Mouse (Mus musculus) limb, embryonic 14.5 days (tissue): Measurements from ENCODE around the gene Apmap. TPM values are rescaled to one million over a fixed set of nuclear protein-coding genes. Genes with fewer than 3 reads are reported as not detected.

ENCODE experiments used
- ATAC-seq: fragments of 200-750 bp; cut with Nextera tagmentation; 2 replicates; pipeline ENCODE4 v1.8.0; 2017; ENCODE audit warnings: low read depth, moderate number of reproducible peaks, moderate TSS enrichment; ENCODE audit not compliant: low FRiP score
- DNase-seq: peaks from one replicate; pipeline ENCODE4 v3.0.0-alpha.2; 2015; ENCODE audit warnings: low spot score
- H3K27ac ChIP-seq: fragments of 300-500 bp; sonication (generic); replicated peaks from 2 replicates; pipeline ENCODE4 v1.5.1; 2014; ENCODE audit warnings: low read depth, mild to moderate bottlenecking, low read length, moderate library complexity, mixed read lengths
- H3K27me3 ChIP-seq: fragments of 300-500 bp; sonication (generic); 2 replicates; pipeline ENCODE4 v1.6.1; 2014; ENCODE audit warnings: low read length, mixed read lengths; ENCODE audit not compliant: control insufficient read depth, insufficient read depth
- H3K36me3 ChIP-seq: fragments of 300-500 bp; sonication (generic); 2 replicates; pipeline ENCODE4 v1.6.1; 2014; ENCODE audit warnings: mild to moderate bottlenecking, low read length, moderate library complexity, mixed read lengths; ENCODE audit not compliant: control insufficient read depth, insufficient read depth
- H3K4me1 ChIP-seq: fragments of 300-500 bp; sonication (generic); 2 replicates; pipeline ENCODE4 v1.6.1; 2014; ENCODE audit warnings: antibody characterized with exemption, low read length, mixed read lengths; ENCODE audit not compliant: control insufficient read depth, insufficient read depth
- H3K4me2 ChIP-seq: fragments of 300-500 bp; sonication (generic); replicated peaks from 2 replicates; pipeline ENCODE4 v1.6.1; 2014; ENCODE audit warnings: low read depth, mild to moderate bottlenecking, low read length, moderate library complexity; ENCODE audit not compliant: severe bottlenecking
- H3K4me3 ChIP-seq: fragments of 300-500 bp; sonication (generic); replicated peaks from 2 replicates; pipeline ENCODE4 v1.5.1; 2014; ENCODE audit warnings: low read length
- H3K9ac ChIP-seq: fragments of 300-500 bp; sonication (generic); 2 replicates; pipeline ENCODE4 v1.6.1; 2014; ENCODE audit warnings: mild to moderate bottlenecking, low read depth, low read length, moderate library complexity; ENCODE audit not compliant: severe bottlenecking
- H3K9me3 ChIP-seq: fragments of 300-500 bp; sonication (generic); 2 replicates; pipeline ENCODE4 v1.6.1; 2016; ENCODE audit warnings: low read length; ENCODE audit not compliant: control insufficient read depth
- POLR2A ChIP-seq: fragments of 200-500 bp; IDR thresholded peaks from 2 replicates; pipeline ENCODE4 v1.8.0; 2012; ENCODE audit warnings: inconsistent platforms, mild to moderate bottlenecking, moderate library complexity, borderline replicate concordance; ENCODE audit not compliant: insufficient read depth, insufficient read length; ENCODE audit errors: extremely low read depth
- WGBS: fragments of 180-500 bp; shearing (Covaris S2); extraction: QIAGEN DNeasy Blood & Tissue Kit; methylation state at CpG from one replicate; pipeline ENCODE4 v1.1.7; 2014; 5-methylcytosine and 5-hydroxymethylcytosine counted together
- polyA plus RNA-seq, 2 experiments: library from polyadenylated mRNA; depleted of rRNA in 1 of 2; stranded (reverse) in 1 of 2; unstranded in 1 of 2; fragments of >200 nt; fragmentation: Nextera tagmentation in 1 of 2; extraction: Ambion mirVana in 1 of 2; gene quantifications; 2 replicates each; pipeline versions ENCODE4 v1.2.1 to v1.2.3; 2012 to 2014

The Apmap gene
- polyA plus RNA-seq, 2 experiments = 30.9 to 39.5 TPM

DNA sequence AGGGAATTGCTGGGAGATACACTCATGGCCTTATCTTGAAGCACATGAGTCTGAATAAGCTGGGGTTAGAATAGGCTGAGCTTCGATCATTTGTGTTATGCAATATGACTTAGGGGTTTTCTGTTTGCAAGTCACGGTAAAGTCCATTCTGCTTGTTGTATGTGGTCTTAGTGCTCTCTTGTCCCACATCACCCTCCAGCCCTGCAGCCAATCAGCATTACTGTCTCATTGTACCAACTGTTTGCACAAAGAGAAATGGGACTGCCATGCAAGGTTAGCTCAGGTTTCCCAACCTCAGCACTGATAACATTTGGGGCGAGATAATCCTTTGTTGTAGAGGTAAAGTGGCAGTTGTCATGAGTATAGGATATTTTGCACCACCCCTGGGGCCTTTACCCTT lies 1.7 kb upstream of the Apmap start:
- no peaks in the 10 kb centered on the region for H3K36me3 ChIP-seq
- TF ChIP-seq POLR2A = no peak
- no peak for DNase-seq
- 74% methylated on average over 3 of the region's 3 CpGs for WGBS
- no peak for ATAC-seq
- H3K27me3 ChIP-seq = no peaks in the 10 kb centered on the region
- H3K4me3 ChIP-seq = no peak overlapping the region
- H3K9ac ChIP-seq = no peak overlapping the region
- H3K27ac ChIP-seq = no peak overlapping the region
- peaks cover 6% of the 10 kb centered on the region; the same call in 1 of the 2 replicates for H3K4me1 ChIP-seq
- H3K4me2 ChIP-seq = no peak overlapping the region
- no peaks in the 10 kb centered on the region for H3K9me3 ChIP-seq

DNA sequence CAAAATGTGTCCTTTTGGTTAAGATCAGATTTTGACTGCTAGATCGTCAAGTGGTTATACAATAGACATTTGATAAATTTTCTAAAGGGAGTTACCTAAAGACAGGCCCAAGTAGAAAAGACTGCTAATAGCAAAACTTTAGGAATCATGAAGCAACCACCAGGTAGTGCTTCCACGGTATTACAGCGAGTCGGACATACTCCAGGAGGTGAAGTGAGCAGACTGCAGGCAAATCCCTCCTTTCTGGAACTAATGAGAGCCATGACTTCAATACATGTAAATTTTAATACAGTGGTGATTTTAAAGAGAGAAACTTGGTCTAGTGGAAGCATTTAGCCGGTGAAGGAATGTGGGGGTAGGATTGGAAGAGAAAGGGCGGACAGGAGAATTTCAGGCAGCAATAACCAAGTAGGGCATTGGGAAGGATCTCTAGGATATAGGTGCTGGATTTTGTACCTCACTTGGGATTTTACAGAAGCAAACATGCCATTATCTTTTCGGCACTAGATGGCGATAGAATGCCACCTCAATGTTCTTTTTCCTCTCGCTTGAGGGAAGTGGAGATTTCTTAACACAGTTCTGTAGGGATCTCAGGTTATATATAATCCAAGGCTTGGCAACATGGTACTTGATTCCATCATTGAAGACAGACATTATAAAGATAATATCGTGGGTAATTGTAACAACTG lies 649 bp upstream of the Apmap start:
- peak; percentile 88 for DNase-seq
- peak overlapping the region; percentile 58 for H3K4me2 ChIP-seq
- H3K4me1 ChIP-seq = peaks cover 6% of the 10 kb centered on the region; the same call in 1 of the 2 replicates
- no peaks in the 10 kb centered on the region; the same call in 1 of the 2 replicates for H3K36me3 ChIP-seq
- no peaks in the 10 kb centered on the region for H3K27me3 ChIP-seq
- H3K9ac ChIP-seq = peak overlapping the region; percentile 78
- H3K4me3 ChIP-seq = peak overlapping the region; percentile 79
- TF ChIP-seq POLR2A = no peak
- 2% methylated on average over 10 of the region's 10 CpGs for WGBS
- peak overlapping the region; percentile 62; the same call in 1 of the 2 replicates for H3K27ac ChIP-seq
- ATAC-seq = peak; percentile 66
- no peaks in the 10 kb centered on the region for H3K9me3 ChIP-seq

DNA sequence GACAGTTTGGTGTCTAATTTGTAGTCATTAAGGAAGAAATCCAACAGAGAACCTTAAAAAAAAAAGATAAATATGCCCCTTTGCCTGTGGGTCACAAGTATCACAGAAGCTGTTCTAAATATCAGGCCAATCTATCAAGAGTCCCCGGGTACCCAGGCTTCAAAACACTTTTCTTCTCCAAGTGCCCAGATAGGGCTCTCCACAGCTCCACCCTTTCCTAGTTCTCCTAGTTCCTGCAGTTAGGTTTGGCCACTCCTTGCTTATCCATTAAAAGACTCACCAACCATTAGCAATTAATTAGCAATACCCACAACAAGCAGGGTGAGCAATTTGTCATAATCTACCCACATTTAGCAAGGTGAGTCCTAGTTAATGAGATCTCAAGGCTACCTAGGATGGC lies 1.3 kb downstream of the Apmap start:
- no peak overlapping the region for H3K27ac ChIP-seq
- WGBS = 59% methylated on average over 1 of the region's 1 CpGs
- DNase-seq = no peak
- no peaks in the 10 kb centered on the region for H3K9me3 ChIP-seq
- no peak for TF ChIP-seq POLR2A
- peaks cover 6% of the 10 kb centered on the region; the same call in 1 of the 2 replicates for H3K4me1 ChIP-seq
- H3K4me2 ChIP-seq = no peak overlapping the region; the same call in 1 of the 2 replicates
- H3K27me3 ChIP-seq = no peaks in the 10 kb centered on the region
- no peaks in the 10 kb centered on the region; the same call in 1 of the 2 replicates for H3K36me3 ChIP-seq
- H3K4me3 ChIP-seq = 0 out of 2 replicates have a peak overlapping the region, but pooled peaks have one; percentile 79
- H3K9ac ChIP-seq = no peak overlapping the region
- no peak for ATAC-seq

DNA sequence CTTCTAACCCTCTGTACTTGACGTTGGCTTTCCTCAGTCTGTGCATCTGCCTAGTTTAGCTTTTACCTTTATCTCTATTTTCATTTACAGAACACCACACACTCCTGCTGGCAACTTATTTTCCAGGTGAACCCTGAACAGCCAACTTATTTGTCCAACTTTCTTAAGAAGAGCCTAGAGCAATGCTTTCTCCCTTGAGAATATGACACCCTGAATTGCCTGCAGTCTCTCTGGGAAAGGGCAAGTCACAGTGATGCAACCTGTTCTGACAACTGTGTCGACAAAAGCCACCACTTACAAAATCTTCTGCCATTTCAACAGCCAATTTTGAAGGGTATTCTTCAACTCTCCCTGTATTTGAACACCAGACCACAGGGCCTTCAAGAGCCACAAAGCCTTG lies 3.6 kb downstream of the Apmap start:
- no peak overlapping the region for H3K4me3 ChIP-seq
- TF ChIP-seq POLR2A = no peak
- WGBS = 75% methylated on average over 2 of the region's 2 CpGs
- H3K9ac ChIP-seq = no peak overlapping the region
- no peaks in the 10 kb centered on the region for H3K27me3 ChIP-seq
- H3K36me3 ChIP-seq = no peaks in the 10 kb centered on the region; the same call in 1 of the 2 replicates
- peaks cover 6% of the 10 kb centered on the region; the same call in 1 of the 2 replicates for H3K4me1 ChIP-seq
- no peak overlapping the region for H3K27ac ChIP-seq
- ATAC-seq (no peak), DNase-seq (no peak)
- no peaks in the 10 kb centered on the region for H3K9me3 ChIP-seq
- H3K4me2 ChIP-seq = no peak overlapping the region

DNA sequence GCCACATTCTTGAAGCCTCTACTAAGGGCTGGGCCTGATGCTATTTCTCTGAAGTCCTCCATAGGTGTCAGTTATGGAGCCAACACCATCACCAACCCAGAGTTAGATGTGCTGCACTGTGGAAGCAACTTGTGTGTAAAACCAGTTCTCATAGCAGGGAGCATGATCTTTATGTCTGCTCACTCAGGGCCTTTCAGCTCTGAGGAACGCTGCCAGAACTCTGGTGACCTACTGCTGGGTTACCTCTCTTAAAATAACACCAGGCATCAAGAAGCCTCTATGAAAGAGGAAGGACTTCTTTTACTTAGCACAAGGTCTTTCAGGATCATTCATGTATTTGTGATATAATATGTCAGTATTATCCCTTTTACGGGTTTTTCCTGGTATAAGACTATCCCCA lies 6.2 kb downstream of the Apmap start:
- Histone ChIP-seq H3K27me3 (no peaks in the 10 kb centered on the region), H3K27ac (no peak overlapping the region), H3K9me3 (no peaks in the 10 kb centered on the region), H3K4me1 (peaks cover 2% of the 10 kb centered on the region; the same call in 1 of the 2 replicates), H3K4me3 (no peak overlapping the region), H3K9ac (no peak overlapping the region), H3K4me2 (no peak overlapping the region), H3K36me3 (no peaks in the 10 kb centered on the region; the same call in 1 of the 2 replicates)
- TF ChIP-seq POLR2A = no peak
- ATAC-seq (no peak), DNase-seq (no peak)
- 85% methylated on average over 2 of the region's 2 CpGs for WGBS
